Mouse (Mus musculus) layer of hippocampus, adult 11-12 months (tissue): ENCODE data around the gene Dhx58.

ENCODE experiments used
- DNase-seq: peaks from one replicate; pipeline ENCODE4 v3.0.0; 2022; ENCODE audit warnings: low spot score

Gene Dhx58

DNA sequence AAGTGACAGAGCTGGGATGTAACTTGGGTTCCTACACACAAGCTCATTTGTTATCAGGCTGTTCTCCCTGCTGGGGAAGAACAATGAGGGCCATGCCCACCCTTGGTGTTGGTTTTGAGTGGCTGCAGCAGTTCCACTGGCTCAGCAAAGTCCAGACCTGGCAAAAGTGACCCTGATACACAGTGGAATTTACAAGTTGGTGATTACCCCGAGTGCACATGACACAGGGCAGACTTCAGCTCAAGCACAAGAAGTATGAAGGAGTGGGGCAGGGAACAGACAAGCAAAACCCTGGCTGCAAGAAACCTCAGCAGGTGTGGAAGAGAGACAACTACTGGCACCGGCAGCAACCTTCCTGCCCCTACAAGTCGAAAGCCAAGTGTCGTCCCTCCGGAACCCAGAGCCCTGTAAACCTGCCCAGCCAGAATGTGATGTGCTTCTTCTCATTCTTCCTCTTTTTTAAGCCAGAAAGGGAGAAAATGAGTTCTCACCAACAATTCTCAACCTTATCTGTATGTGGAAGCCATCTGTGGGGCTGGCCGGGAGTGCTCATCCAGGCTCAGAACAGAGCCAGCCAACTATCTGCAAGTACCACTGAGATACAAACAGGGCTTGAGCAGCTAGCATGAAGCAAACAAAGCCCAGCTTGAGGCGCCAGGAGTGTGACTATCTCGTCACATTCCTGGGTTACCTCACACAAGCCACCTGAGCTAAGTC, 17.9 kb upstream of the Dhx58 start:
- no peak for DNase-seq

DNA sequence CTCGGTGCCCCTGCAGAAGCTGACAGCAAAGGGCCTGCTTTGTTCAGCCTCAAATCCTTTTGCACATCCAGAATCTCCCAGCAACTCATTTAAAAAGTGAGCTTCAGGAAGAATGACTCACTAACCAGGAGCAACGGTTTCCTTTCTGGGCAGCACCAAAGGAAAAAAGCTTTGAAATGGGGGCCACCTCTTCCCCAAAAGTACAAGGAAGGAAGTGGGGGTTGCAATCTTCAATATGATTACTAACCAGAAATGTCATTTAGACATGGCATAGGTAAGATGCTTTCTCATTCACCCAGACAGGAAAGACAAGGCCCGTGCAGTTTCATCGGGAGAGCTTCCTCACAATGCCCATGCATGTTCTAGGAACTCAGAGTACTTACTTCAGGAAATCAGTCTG, 17.2 kb upstream of the Dhx58 start:
- DNase-seq, result no peak

DNA sequence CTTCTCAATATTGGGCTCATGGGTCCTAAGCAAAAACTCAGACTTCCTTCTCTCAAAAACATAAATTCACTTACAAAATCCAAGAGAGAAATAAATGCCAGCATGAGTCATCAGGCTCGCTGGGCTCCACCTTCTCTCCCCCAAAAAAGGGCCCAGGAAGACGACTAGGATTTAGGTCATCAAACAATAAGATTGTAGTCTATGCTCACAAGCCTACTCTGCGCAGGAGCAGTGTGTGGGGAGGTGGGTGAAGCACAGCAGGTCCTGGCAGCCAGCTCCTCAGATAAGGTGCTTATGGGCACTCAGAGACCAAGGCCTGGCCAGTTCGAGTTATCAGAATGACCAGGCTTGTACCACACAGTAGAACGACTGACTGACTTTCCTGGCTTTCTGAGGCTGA, 16.3 kb upstream of the Dhx58 start:
- no peak for DNase-seq

DNA sequence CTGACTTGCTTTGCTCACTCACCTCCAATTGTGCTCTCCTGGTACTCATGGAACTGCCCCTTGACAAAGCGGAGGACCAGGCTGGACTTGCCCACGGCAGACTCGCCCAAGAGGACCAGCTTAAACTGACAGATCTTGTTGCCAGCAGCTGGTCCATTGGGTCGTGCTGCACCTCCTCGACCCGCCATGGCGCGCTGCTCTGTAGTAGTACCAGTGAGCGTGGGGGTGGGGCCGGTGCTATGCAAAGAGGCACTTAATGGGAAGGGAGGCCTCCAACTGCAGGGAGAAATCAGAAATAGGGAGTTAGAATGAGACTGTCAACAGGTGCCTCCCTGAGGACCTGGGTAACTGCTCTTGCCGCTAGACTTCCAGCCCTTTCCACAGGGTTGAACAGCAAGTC, 15.8 kb upstream of the Dhx58 start:
- no peak for DNase-seq

DNA sequence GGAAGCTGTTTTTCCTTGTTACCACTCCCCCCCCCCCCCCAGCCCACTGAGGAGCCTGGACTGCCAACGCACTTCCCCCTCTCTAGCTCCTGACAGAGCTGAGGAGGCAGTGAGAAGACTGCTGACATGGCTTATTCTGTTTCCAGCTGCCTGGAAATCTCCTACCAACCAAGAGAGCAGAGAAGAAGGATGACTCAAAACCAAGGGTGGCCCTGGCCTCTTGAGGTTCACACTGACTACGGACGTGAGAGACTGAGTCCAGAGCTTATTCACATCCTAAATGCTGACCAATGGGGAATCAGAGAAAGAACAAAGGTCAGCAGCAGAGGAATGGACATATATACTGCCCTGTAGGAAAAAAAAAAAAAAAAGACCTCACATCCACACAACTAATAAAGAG, 15.2 kb upstream of the Dhx58 start:
- DNase-seq, result no peak

DNA sequence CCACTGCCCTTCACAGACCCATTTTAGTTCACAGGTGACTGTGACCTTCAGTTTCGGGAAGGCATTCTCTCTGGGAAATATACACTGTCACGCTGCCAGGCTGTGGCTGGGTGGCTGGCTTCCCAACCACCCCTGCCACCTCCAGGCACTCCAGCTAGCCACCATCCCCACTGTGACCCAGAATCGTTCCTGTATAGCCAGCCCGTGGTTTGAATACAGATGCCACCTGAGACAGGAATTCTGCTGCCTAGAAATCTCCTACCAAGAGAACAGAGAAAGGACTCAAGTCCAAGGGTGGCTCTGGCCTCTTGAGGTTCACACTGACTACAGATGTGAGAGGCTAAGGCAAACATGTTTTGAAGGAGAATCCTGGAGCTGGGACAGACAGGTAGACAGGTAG, 14.8 kb upstream of the Dhx58 start:
- no peak for DNase-seq

DNA sequence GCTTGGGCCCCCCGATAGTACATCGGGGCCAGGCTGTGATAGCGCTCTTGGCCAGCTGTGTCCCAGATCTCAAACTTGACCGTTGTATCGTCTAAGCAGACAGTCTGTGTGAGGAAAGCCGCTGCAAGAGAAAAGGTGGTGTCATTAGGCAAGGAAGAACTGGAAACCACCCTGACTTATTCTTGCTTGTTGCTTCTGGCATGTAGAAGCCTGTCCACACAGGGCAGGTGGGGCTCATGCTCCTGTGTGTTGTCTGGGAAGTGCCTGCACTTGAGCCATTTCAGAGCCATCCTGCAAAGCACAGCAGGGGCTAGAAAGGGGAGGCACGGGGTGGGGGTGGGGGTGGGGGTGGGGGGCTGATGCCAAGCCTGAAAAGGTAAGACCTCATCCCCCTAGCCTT, 14.4 kb upstream of the Dhx58 start:
- DNase-seq, result no peak

DNA sequence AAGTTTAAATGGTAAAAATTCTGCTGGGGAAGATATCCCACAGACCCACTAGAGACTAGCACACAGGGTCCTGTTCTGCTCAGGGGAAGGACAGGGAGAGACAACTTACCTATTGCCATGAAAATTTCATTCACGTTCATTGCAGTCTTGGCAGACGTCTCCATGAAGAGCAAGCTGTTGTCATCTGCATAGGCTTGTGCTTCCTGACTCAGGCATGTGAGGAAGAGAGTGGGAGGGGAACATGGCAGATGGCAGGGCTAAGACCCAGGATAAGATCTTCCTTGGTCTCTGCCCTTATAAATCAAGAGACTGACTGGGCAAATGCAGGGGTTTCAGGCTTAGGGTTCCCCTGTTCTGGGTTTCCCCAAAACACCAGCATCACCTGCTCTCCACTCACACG, 12.6 kb upstream of the Dhx58 start:
- no peak for DNase-seq

DNA sequence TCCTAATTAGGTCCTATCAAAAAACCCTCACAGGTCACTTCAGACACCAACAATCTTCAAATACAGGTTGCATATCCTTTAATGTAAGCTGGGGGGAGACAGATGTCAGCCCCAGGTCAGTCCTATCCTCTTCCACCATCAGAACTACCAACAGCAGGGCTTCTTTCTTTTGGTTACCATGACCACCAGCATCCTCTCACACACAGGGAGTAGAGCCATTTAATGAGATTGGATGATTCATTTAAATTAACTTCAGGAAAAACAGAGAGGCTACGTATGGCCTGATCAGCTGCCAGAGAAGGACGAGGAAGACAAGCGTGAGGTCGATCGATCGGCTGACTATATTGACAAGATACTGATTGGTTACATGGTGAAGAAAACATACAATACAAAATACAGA, 10.9 kb upstream of the Dhx58 start:
- no peak for DNase-seq

DNA sequence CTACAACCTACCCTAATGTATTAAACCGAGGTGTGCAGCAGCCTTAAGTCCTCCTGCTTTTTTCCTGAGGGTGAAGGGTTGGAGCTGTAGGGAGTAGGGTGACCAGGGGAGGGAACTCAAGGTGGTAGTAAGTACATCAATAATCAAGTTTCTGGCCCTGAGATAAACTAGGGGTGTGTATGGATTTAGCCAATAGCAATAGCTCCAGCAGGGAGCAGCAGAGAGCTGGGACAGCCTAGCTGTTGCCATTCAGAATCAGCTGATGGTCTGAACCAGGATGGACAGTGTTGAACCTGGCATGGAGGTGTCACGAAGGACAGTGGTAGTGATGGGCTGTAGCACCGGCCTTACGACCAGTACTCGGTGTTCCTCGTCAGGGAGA, 10.5 kb upstream of the Dhx58 start:
- DNase-seq, result peak; percentile 89

DNA sequence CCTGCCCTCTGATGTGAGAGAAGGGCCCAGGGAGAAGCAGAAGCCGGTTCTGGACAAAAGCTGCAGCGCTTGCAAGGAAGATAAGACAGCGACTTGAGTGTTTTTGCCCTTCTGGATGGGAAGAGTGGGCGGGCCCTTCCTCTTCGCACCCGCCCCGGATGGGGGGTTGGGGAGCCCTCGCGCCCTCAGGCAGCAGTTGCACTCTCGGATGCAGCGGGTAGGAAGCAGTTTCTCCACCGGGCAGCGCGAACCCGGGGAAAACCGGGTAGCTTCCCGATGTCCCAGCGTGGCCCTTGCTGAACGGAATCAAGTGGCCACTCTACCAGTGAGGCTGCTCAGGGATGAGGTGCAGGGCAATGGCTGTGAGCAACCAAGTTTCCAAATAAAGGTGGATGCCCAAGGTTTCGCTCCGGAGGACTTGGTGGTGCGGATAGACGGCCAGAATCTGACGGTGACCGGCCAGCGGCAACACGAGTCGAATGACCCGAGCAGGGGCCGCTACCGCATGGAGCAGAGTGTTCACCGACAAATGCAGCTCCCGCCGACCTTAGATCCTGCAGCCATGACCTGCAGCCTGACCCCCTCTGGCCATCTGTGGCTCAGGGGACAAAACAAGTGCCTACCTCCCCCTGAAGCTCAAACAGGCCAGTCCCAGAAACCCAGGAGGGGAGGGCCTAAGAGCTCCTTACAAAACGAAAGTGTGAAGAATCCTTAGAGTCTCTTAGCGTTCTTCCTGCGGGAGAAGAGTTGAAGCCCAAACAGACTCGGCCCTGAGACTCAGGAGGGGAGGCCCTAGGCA, 9.9 kb upstream of the Dhx58 start, which contains the start of gene Hspb9:
TSS of gene Hspb9 (plus strand) at position 116 of the 799 bp plus-strand sequence.
- DNase-seq, result peak; percentile 51

DNA sequence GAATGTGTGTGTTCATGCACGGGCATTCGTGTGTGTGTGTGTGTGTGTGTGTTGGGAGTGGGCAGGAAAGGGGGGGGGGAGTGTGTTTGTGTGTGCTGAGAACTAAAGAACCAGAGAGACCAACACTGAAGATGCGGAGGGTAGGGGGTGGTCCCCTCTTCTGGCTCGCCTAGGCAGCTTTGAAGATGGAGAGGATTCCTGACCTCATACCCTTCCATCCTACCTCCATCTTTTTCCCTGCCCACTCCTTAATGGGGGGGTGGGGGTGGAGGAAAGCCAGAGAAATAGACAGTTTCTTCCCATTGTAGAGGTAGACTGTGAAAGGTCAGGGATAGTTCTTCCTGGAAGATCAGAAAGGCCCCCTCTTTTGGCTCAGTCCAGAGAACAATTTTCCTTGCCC, 9.1 kb upstream of the Dhx58 start:
- no peak for DNase-seq

DNA sequence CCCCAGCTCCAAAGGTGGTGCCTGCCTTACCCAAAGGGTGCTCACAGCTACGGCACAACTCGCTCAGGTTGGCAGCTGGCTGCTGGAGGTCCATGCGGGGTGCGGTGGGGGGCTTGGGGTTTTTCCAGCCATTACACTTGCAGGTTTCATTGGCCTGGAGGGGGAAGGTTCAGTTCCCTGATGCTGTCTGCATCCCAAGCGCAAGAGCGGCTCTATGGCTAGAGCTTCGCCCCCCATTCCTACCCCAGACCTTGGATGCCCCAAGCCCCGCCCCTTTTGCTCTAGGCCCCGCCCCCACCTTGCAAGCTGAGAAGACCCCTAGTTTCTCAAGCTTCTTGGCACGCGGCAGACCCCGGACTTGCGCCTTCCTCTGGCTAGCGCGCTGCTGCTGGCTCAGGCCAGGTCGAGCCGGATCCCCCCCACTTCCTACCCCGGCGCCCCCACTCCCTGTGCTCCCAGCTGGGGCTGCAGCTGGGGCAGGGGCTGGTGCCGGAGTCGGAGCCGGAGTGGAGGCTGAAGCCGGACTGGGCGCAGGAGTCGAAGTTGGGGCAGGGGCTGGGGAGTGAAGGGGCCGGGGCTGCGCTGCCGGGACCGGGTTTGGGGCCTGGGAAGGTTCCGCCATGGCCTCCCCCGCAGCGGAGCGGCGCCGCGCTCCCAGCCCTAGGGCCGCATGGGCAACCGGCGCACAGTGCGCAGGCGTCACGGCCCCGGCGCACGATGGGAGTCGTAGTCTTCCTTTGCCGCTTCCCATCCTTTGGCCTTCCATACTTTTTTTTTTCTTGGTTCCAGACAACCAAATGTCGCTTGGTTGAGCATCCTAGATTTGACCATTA, 7.9 kb upstream of the Dhx58 start, which contains the start of gene Kat2a:
TSS of gene Kat2a (minus strand) at position 683 of the 833 bp plus-strand sequence.
- peak; percentile 82 for DNase-seq

DNA sequence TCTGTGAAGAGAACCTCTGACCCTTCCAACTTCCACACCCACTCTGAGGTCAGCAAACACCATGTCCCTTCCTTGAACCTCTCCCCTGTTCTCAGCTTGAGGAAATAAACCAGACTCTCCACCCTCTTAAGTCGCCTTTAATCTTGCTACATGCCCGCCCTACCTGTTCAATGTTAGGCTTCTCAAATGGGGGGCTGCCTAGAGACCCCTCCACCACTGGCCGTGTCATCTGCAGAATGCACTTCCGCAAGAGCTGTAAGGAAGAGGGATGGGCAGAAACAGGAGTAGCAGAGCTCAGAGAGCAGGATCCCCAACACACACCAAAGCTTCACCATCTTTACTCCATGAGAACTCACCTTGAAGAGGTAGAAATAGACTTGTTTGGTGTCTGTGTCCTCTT, 6.9 kb upstream of the Dhx58 start:
- no peak for DNase-seq

DNA sequence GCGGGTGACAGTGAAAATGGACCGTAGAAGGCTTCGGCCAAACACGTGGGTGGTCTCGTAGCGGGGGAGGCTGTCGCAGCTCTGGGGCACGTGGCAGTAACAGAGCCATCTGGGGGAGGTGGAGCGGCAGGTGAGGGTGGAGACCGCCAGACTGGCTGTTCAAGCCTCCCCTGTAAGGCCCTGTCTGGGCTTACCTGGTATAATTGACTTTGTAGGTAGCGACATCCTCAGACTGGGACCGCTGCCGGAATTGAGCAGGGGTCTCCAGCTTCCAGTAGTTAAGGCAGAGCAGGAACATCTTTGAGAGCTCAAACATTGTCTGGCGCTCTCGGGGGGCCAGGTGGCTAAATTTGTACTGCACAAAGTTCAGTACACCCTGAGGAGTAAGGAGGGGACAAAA, 6.5 kb upstream of the Dhx58 start:
- no peak for DNase-seq

DNA sequence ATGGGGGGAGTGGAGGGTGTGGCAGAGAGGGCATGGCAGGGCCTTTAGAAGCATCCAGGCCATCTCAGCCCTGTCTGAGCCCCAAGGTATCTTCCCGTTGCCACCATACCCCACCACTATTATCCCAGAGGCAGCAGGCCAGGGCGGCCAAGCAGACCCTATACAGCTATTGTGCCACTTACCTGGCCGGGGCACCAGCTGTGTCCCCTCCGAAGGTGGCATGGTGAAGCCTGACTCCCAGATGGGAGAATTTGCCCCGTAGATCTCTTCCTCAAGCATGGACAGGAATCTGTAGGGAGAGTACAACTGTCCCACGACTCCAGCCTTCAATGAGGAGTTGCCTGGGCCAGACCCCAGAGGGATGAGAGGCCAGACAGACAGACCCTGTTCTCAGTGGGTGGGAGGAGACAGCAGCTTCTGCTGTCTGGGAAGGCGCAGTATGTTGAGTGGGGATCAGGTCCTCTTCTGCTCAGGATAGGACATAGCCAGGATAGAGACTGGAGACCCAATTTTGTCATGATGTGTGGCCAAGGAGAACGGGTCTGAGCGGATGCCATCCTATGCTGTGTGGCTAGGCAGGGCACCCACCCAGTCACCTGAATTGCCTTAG, 5.2 kb upstream of the Dhx58 start:
- DNase-seq, result no peak

DNA sequence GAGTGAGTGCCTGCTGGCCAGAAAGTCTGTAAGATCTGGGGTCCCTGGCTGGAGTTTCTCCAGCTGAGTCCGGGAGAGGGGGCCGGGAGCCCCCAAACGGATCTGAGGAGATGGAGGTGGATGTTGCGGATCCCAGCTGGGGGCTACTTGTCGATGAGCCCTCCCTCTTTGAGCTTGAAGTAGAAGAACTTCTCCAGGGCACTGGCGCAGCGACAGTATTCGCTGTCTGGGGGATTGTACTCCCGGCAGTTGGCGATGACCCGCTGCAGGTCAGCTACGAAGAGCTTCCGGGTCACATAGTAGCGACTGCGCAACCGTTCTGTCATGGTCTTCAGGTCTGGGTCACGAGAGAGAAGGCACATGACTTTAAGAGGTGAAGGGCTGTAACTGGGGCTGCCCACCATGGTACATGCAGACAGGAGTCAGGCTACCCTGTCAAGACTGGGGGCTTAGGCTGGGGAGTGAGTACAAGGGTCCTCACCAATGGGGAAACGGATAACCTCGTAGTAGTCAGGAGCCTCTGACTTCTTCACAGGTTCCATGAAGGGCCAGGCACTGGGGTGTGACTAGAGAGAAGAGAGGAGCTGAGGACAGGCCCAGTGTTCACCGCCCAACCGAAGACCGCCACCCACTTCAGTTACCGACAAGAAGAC, 1.1 kb upstream of the Dhx58 start:
- no peak for DNase-seq

DNA sequence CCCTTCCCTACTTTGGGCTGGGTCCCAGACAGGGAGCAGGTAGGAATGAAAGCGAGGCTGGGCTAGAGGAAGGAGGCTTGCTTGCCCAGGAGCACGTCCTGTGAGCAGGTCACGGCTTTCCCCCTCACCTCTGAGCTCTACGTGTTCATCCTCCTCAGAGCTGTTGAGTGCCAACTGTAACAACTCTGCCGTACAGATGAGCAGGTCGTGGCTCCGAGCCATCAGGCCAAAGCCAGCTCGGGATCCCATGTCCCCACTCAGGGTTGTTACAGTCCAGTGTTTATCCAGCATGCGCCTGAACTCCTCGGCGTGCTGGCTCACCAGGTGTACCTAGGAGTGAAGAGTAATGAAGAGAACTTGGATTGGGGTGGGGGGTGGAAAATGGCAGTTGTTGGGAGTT, 705 bp downstream of the Dhx58 start:
- DNase-seq, result no peak

DNA sequence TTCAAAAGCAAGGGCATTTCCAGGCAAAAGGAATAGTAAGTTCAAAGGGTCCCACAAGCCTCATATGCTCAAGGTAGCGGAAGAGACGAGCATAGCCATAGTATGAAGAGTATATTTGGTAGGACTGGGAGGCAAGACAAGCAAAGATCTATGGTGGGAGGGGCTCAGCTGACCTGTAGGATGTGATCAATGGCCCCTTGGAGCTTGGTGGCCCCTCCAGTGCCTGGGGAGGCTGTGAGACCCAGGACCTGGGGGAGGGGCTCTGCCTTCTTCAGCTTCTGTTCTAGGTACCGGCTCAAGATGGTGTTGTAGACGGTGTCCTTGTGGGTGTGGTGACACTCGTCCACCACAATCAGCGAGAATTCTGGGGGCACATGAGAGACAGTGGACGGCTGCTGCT, 1.2 kb downstream of the Dhx58 start:
- DNase-seq, result no peak

DNA sequence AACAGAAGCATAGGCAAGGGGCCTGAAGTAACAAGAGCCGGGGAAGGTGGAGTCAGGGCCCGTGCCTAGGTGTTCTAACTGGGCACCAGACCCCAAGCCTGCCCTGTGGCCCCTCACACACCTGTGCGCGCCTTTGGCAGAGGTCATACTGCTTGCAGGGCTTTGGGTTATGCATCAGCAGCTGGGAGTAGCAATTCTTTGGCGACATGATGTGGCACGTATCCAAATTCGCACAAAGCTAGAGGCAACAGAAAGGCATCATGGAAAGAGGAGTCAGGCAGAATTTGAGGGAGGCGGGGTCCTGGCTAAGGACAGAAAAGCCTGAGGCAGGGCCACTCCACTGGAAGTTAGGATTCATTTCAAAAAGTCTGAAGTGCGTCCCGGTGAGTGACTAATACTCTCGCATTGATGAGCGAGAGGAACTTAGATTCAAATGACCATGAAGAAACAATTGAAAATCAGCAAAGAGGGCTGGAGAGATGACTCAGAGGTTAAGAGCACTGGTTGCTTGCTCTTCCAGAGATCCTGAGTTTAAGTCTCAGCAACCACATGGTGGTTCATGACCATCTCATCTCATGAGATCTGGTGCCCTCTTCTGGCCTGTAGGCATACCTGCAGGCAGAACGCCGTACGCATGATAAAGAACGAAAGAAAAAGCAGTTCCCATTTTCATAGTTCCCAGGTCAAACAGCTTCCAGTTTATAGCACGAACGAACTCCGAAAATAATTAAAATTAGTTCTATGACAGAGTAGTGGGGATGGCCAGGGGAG, 1.8 kb downstream of the Dhx58 start:
- DNase-seq, result peak; percentile 70

DNA sequence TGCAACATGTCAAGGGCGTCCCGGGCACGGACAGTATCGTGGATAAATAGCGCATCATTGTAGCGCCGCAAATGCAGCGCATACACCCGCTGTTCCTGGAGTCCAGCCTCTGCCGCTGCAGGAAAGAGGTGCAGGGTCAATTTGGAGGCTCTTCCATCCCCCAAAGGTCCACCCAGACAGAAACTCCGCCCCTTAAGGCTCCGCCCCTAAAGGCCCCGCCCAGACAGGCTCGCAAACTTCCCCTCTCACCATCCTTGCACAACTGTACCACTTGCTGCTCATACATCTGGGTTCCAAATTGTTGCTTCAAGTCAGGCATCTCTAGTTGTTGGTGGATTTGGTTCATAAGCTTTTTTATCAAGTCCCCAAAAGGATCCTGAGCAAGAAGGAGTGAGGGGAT, 2.8 kb downstream of the Dhx58 start:
- peak; percentile 39 for DNase-seq
